Mouse (Mus musculus): ENCODE measurements around the gene Gm10203.

Gm10203 gene

GRCm38 (mm10) chr6:149153473-149154115, 23.6 kb downstream of the Gm10203 start:
- TF ChIP-seq GATA4 (IDR thresholded peaks at IDR 0.05; ENCODE audit: insufficient replicate concordance, low read length) = peak; percentile 67; the same call in 1 of the 2 replicates

- peak; percentile 31; the same call in 1 of the 2 replicates for TF ChIP-seq GATA4 (IDR thresholded peaks at IDR 0.05; ENCODE audit: insufficient replicate concordance, low read length)
Observed at GRCm38 (mm10) chr6:149154116-149155030, 24.4 kb downstream of the Gm10203 start.

- TF ChIP-seq GATA4 (IDR thresholded peaks at IDR 0.05; ENCODE audit: insufficient replicate concordance, low read length) = peak; percentile 93
Observed at GRCm38 (mm10) chr6:149155031-149155841, 25.3 kb downstream of the Gm10203 start.

- TF ChIP-seq GATA4 (IDR thresholded peaks at IDR 0.05; ENCODE audit: insufficient replicate concordance, low read length) = peak; percentile 46; the same call in 1 of the 2 replicates
Observed at GRCm38 (mm10) chr6:149167038-149167437, 37.1 kb downstream of the Gm10203 start.

- no peak for TF ChIP-seq GATA4 (IDR thresholded peaks at IDR 0.05; ENCODE audit: insufficient replicate concordance, low read length)
Observed at GRCm38 (mm10) chr6:149167672-149168071, 37.7 kb downstream of the Gm10203 start.

- no peak for TF ChIP-seq GATA4 (IDR thresholded peaks at IDR 0.05; ENCODE audit: insufficient replicate concordance, low read length)
Observed at GRCm38 (mm10) chr6:149168436-149168835, 38.5 kb downstream of the Gm10203 start.

GRCm38 (mm10) chr6:149173831-149174625, 44.1 kb downstream of the Gm10203 start:
- TF ChIP-seq GATA4 (IDR thresholded peaks at IDR 0.05; ENCODE audit: insufficient replicate concordance, low read length) = no peak

GRCm38 (mm10) chr6:149174932-149175570, 45.1 kb downstream of the Gm10203 start:
- no peak for TF ChIP-seq GATA4 (IDR thresholded peaks at IDR 0.05; ENCODE audit: insufficient replicate concordance, low read length)

GRCm38 (mm10) chr6:149179064-149179463, 49.1 kb downstream of the Gm10203 start:
- TF ChIP-seq GATA4 (IDR thresholded peaks at IDR 0.05; ENCODE audit: insufficient replicate concordance, low read length) = no peak
